Mouse (Mus musculus) left cerebral cortex, postnatal 36 days (tissue): Measurements from ENCODE around the gene Depdc1b. TPM values are rescaled to one million over a fixed set of nuclear protein-coding genes. Genes with fewer than 3 reads are reported as not detected.

Experiments used
- DNase-seq, 2 experiments: peaks; one replicate each; pipeline ENCODE4 v3.0.0; 2021 to 2022; ENCODE audit warnings: low spot score in 2 of 2, mixed read lengths in 1 of 2
- intact Hi-C: fragments of 180-260 bp; cut with DNase I; formaldehyde crosslinking; loops from one replicate; pipeline ENCODE4 v1.15.1; 2025
- total RNA-seq, 2 experiments: library from RNA; stranded (reverse); gene quantifications; 2 replicates each; pipeline ENCODE4 v1.2.3; 2021

Gene Depdc1b
- under 1 TPM; 0.32 to 0.91 TPM for total RNA-seq

- intact Hi-C loops, result loop anchor here (5.0 kb wide), 1 partner anchor 99 kb away; no protein-coding TSS in a partner anchor
- DNase-seq, result peak; percentile 92 to 93
These were observed at the start of gene Depdc1b for GRCm38 (mm10) chr13:108315702-108316486. TSS of gene Depdc1b (plus strand) at chr13:108316332.

GRCm38 (mm10) chr13:108267841-108268634 lies 48.1 kb upstream of the Depdc1b start:
- DNase-seq, result no peak
- intact Hi-C loops, result no loop called here

GRCm38 (mm10) chr13:108271458-108272148 lies 44.5 kb upstream of the Depdc1b start:
- no peak for DNase-seq
- intact Hi-C loops, result no loop called here

- DNase-seq, result no peak
- intact Hi-C loops, result no loop called here
These were observed 43.8 kb upstream of the Depdc1b start for GRCm38 (mm10) chr13:108272332-108272731.

GRCm38 (mm10) chr13:108273034-108273433 lies 43.1 kb upstream of the Depdc1b start:
- intact Hi-C loops, result no loop called here
- no peak for DNase-seq

- intact Hi-C loops, result no loop called here
- DNase-seq, result no peak
These were observed 42.7 kb upstream of the Depdc1b start for GRCm38 (mm10) chr13:108273456-108273855.

- intact Hi-C loops, result no loop called here
- DNase-seq, result no peak
These were observed 39.6 kb upstream of the Depdc1b start for GRCm38 (mm10) chr13:108276561-108276960.

GRCm38 (mm10) chr13:108277320-108277719 lies 38.8 kb upstream of the Depdc1b start:
- DNase-seq, result no peak
- intact Hi-C loops, result no loop called here

GRCm38 (mm10) chr13:108278592-108278991 lies 37.5 kb upstream of the Depdc1b start:
- no peak for DNase-seq
- intact Hi-C loops, result no loop called here

GRCm38 (mm10) chr13:108284312-108284711 lies 31.8 kb upstream of the Depdc1b start:
- intact Hi-C loops, result no loop called here
- DNase-seq, result no peak

GRCm38 (mm10) chr13:108287953-108288352 lies 28.2 kb upstream of the Depdc1b start:
- no peak for DNase-seq
- intact Hi-C loops, result no loop called here

GRCm38 (mm10) chr13:108289436-108289835 lies 26.7 kb upstream of the Depdc1b start:
- DNase-seq, result no peak
- intact Hi-C loops, result no loop called here

- intact Hi-C loops, result no loop called here
- no peak for DNase-seq
These were observed 25.8 kb upstream of the Depdc1b start for GRCm38 (mm10) chr13:108290314-108290713.

- no peak for DNase-seq
- intact Hi-C loops, result no loop called here
These were observed 18.6 kb upstream of the Depdc1b start for GRCm38 (mm10) chr13:108297350-108298093.

GRCm38 (mm10) chr13:108298241-108298640 lies 17.9 kb upstream of the Depdc1b start:
- no peak for DNase-seq
- intact Hi-C loops, result no loop called here

GRCm38 (mm10) chr13:108300346-108300950 lies 15.7 kb upstream of the Depdc1b start:
- intact Hi-C loops, result no loop called here
- no peak for DNase-seq

- no peak for DNase-seq
- intact Hi-C loops, result no loop called here
These were observed 14.7 kb upstream of the Depdc1b start for GRCm38 (mm10) chr13:108301411-108301810.

GRCm38 (mm10) chr13:108302957-108303675 lies 13.0 kb upstream of the Depdc1b start:
- no peak for DNase-seq

GRCm38 (mm10) chr13:108303841-108304240 lies 12.3 kb upstream of the Depdc1b start:
- intact Hi-C loops, result no loop called here
- no peak for DNase-seq

More at GRCm38 (mm10) chr13:108302957-108303675, 13.0 kb upstream of the Depdc1b start:
- intact Hi-C loops, result no loop called here
